Mouse (Mus musculus) CD8-positive naive resting alpha-beta T cell, adult 2 months (primary cell): ENCODE results near the gene Eif3d.
"Not testable (repeated sequence)": the region's sequence is repeated elsewhere in the genome, so short reads cannot be mapped to it uniquely, and the experiment has no call there.

Source experiments
- DNase-seq, 2 experiments: peaks; one replicate each; pipeline ENCODE4 v3.0.0; 2022; ENCODE audit warnings: low read depth in 2 of 2, low spot score in 2 of 2

The Eif3d gene

GRCm38 (mm10) chr15:77970470-77971292, at the start of gene Eif3d:
Eif3d (minus strand) TSS chr15:77970813.
- peak; percentile 94 to 98 for DNase-seq

GRCm38 (mm10) chr15:78014046-78014445, 43.4 kb upstream of the Eif3d start:
- DNase-seq = no peak

GRCm38 (mm10) chr15:78008206-78008605, 37.6 kb upstream of the Eif3d start:
- not testable (repeated sequence) for DNase-seq

GRCm38 (mm10) chr15:78003929-78004328, 33.3 kb upstream of the Eif3d start:
- no peak for DNase-seq

- DNase-seq = no peak
Observed at GRCm38 (mm10) chr15:78001400-78001799, 30.8 kb upstream of the Eif3d start.

- no peak for DNase-seq
Observed at GRCm38 (mm10) chr15:77988541-77988940, 17.9 kb upstream of the Eif3d start.

- DNase-seq = no peak
Observed at GRCm38 (mm10) chr15:77983391-77983790, 12.8 kb upstream of the Eif3d start.

GRCm38 (mm10) chr15:77982195-77982939, 11.8 kb upstream of the Eif3d start:
- DNase-seq = peak; percentile 43 to 52

- DNase-seq = no peak
Observed at GRCm38 (mm10) chr15:77981181-77981680, 10.6 kb upstream of the Eif3d start.

GRCm38 (mm10) chr15:77979427-77979865, 8.8 kb upstream of the Eif3d start:
- no peak for DNase-seq

- DNase-seq = no peak
Observed at GRCm38 (mm10) chr15:77977663-77978062, 7.0 kb upstream of the Eif3d start.

GRCm38 (mm10) chr15:77974165-77974841, 3.7 kb upstream of the Eif3d start:
- DNase-seq = no peak

- peak; percentile 7 to 12 for DNase-seq
Observed at GRCm38 (mm10) chr15:77969940-77970469, 608 bp downstream of the Eif3d start.

- DNase-seq = no peak
Observed at GRCm38 (mm10) chr15:77965117-77965528, 5.5 kb downstream of the Eif3d start.

- DNase-seq = no peak
Observed at GRCm38 (mm10) chr15:77962447-77962846, 8.2 kb downstream of the Eif3d start.

GRCm38 (mm10) chr15:77960693-77961092, 9.9 kb downstream of the Eif3d start:
- no peak for DNase-seq

GRCm38 (mm10) chr15:77958071-77958470, 12.5 kb downstream of the Eif3d start:
- no peak for DNase-seq

GRCm38 (mm10) chr15:77957625-77958024, 13.0 kb downstream of the Eif3d start:
- no peak for DNase-seq

GRCm38 (mm10) chr15:77956404-77956901, 14.2 kb downstream of the Eif3d start, which contains the start of gene Foxred2:
Foxred2 (minus strand) TSS chr15:77956722.
- DNase-seq = peak; percentile 80 to 81

- DNase-seq = no peak
Observed at GRCm38 (mm10) chr15:77955440-77956403, 14.9 kb downstream of the Eif3d start.
